16 mouse cellular contexts compared by ENCODE assay signal in the genomic region with DNA sequence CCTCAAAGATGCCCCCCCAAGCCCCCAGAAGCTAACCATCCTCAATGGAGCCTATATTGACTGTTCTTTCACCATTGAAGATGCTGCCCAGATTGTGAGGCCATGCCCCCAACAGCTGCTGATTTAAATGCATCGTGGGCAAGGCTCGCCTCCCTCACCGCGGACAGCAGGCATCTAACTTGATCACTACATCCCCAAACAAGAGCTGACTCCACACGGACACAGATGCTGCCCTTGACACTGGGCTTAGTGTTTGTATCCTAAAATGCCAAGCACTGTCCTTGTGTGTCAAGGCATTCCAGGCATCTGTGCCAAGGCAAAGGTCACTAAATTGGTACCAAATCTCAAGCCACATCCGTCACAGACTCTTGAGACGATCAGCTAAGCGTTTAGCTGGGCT. TPM values are rescaled to one million over a fixed set of nuclear protein-coding genes. Genes with fewer than 3 reads are reported as not detected.
DNase-seq lines count a peak whose midpoint lies in the region; ATAC-seq lines count a peak whose summit lies in the region.
"Had no signal": no experiment of that assay in that cellular context is flagged by ENCODE, and none has a peak within 500 bp of the region (broad histone marks: within the 10 kb centered on the region; RNA-seq: fewer than 3 reads in every experiment).

No protein-coding gene starts in this region.

- ATAC-seq in inflammation-experienced regulatory T-cells, adult 6 months = no peak
- ATAC-seq: CD4-positive, CD25-positive, alpha-beta regulatory T cell, adult 4 months; forebrain, embryonic 13.5 days; forebrain, embryonic 15.5 days; forebrain, postnatal 0 days had no signal

- peak; percentile 48 to 70 for DNase-seq in adrenal gland, adult (ENCODE audit: inconsistent age in 2 of 2, low spot score in 1 of 2)
- no peak for DNase-seq in adrenal gland, adult 18-20 months (ENCODE audit: low spot score in 2 of 2)
- peak; percentile 29 for DNase-seq in adrenal gland, adult 8-10 months
- no peak for DNase-seq in adrenal gland, postnatal 4 days (ENCODE audit: low spot score in 2 of 2)
- DNase-seq in Muller cell, postnatal 12 days (ENCODE audit: inconsistent ontology term) = peak; percentile 51
- DNase-seq: B cell, adult 2 months; cerebellum, adult 11-12 months; cerebellum, adult 2 months; cerebellum, adult 9-10 months; cerebellum, postnatal 10 days; forebrain, postnatal 0 days had no signal

RNA-seq across cellular contexts. Expression of a gene that starts 29.3 kb away (rescaled TPM):
- 10 to 100 TPM in 1 of 2 experiments, 1 to 10 TPM in 1; 9.4 to 14.7 TPM for total RNA-seq in adrenal gland, adult 18-20 months (2021)
- 10 to 100 TPM; 15.5 to 30.7 (median 22.3) TPM for total RNA-seq in adrenal gland, adult 8-10 months (2022)
- 10 to 100 TPM; 25.8 to 27.8 TPM for total RNA-seq in adrenal gland, postnatal 4 days (2021)
- under 1 TPM; 0.20 to 0.90 (median 0.68) TPM for polyA plus RNA-seq in inflammation-experienced regulatory T-cells, adult 6 months (2017; shearing (Covaris generic))
- polyA plus RNA-seq: G1E had no signal

Comparison
In these comparisons a context has a peak if more than half of its experiments do, and no peak if none do; other contexts are left out.
1. DNase-seq: peak in adrenal gland, adult (2 of 2), adrenal gland, adult 8-10 months (single experiment) and Muller cell, postnatal 12 days (single experiment); none in adrenal gland, adult 18-20 months (0 of 2) and adrenal gland, postnatal 4 days (0 of 2).